Mouse (Mus musculus) ES-E14 (cell line): ENCODE data around the gene Abhd2. TPM values are rescaled to one million over a fixed set of nuclear protein-coding genes. Genes with fewer than 3 reads are reported as not detected.

Experiments used
- DNase-seq: peaks from one replicate; pipeline ENCODE4 v3.0.0-alpha.2; 2013; ENCODE audit warnings: low read depth, low spot score
- H3K27ac ChIP-seq: 2 replicates; pipeline ENCODE4 v1.5.1; 2012; ENCODE audit warnings: low read depth, mild to moderate bottlenecking, low read length, moderate library complexity, mixed read lengths; ENCODE audit not compliant: poor library complexity, insufficient read depth, severe bottlenecking
- H3K36me3 ChIP-seq: 2 replicates; pipeline ENCODE4 v1.6.1; 2012; ENCODE audit warnings: mild to moderate bottlenecking, low read length, moderate library complexity, mixed read lengths; ENCODE audit not compliant: control insufficient read depth, poor library complexity, insufficient read depth, severe bottlenecking
- H3K4me1 ChIP-seq, 2 experiments: fragments of 150-350 bp in 1 of 2; sonication (generic) in 1 of 2; 2 replicates each; pipeline ENCODE4 v1.6.1; 2012; ENCODE audit warnings: low read length in 2 of 2, mild to moderate bottlenecking in 1 of 2, mixed read lengths in 1 of 2; ENCODE audit not compliant: control insufficient read depth in 2 of 2, insufficient read depth in 2 of 2, poor library complexity in 1 of 2
- H3K4me3 ChIP-seq, 2 experiments: fragments of 150-350 bp in 1 of 2; sonication (generic) in 1 of 2; 2 replicates each; pipeline ENCODE4 v1.5.1; 2012; ENCODE audit warnings: low read length in 2 of 2, low read depth in 1 of 2, mild to moderate bottlenecking in 1 of 2, mixed read lengths in 1 of 2; ENCODE audit not compliant: insufficient read depth in 1 of 2, poor library complexity in 1 of 2, severe bottlenecking in 1 of 2
- H3K9ac ChIP-seq: 2 replicates; pipeline ENCODE4 v1.6.1; 2012; ENCODE audit warnings: low read depth, mild to moderate bottlenecking, low read length, mixed read lengths; ENCODE audit not compliant: poor library complexity, insufficient read depth, severe bottlenecking
- H3K9me3 ChIP-seq: fragments of 150-350 bp; sonication (generic); 2 replicates; pipeline ENCODE4 v1.6.1; 2012; ENCODE audit warnings: low read depth, mild to moderate bottlenecking, low read length; ENCODE audit not compliant: control insufficient read depth, insufficient read depth
- CHD2 ChIP-seq: IDR thresholded peaks from 2 replicates; pipeline ENCODE4 v1.6.1; 2014; ENCODE audit warnings: mild to moderate bottlenecking, low read depth, low read length, inconsistent platforms
- HCFC1 ChIP-seq: IDR thresholded peaks from 2 replicates; pipeline ENCODE4 v1.6.1; 2012; ENCODE audit warnings: low read length, inconsistent platforms, borderline replicate concordance; ENCODE audit not compliant: insufficient read depth
- MAFK ChIP-seq: IDR thresholded peaks from 2 replicates; pipeline ENCODE4 v1.6.1; 2014; ENCODE audit warnings: mild to moderate bottlenecking, low read depth, low read length, inconsistent platforms; ENCODE audit not compliant: insufficient read depth
- ZC3H11A ChIP-seq: IDR thresholded peaks from 2 replicates; pipeline ENCODE4 v1.6.1; 2012; ENCODE audit warnings: low read depth, mild to moderate bottlenecking, inconsistent platforms, low read length, borderline replicate concordance
- ZNF384 ChIP-seq: IDR thresholded peaks from 2 replicates; pipeline ENCODE4 v1.6.1; 2012; ENCODE audit warnings: low read depth, low read length, inconsistent platforms
- in situ Hi-C, 2 experiments: fragments of 600-800 bp; cut with MboI; formaldehyde crosslinking; loops; one replicate each; pipeline ENCODE4 v1.15.1; 2025; ENCODE audit warnings: low sequenced_read_pairs in 2 of 2, inconsistent platforms in 1 of 2; ENCODE audit not compliant: unreplicated experiment in 2 of 2
- total RNA-seq: library from RNA; depleted of rRNA; stranded (reverse); fragments of 300-350 nt; gene quantifications from 2 replicates; pipeline ENCODE4 v1.2.3, GENCODE M21; 2012

Gene Abhd2
- total RNA-seq, 1 experiment: 58.9 TPM

GRCm38 (mm10) chr7:79369416-79369815, 96.4 kb downstream of the Abhd2 start:
- Histone ChIP-seq H3K27ac (no peak overlapping the region), H3K36me3 (no peaks in the 10 kb centered on the region), H3K4me3 (no peak overlapping the region), H3K4me1 (peaks cover 0 to 2% of the 10 kb centered on the region in 2 experiments; a peak in 1 of 4 replicates), H3K9ac (no peak overlapping the region), H3K9me3 (no peaks in the 10 kb centered on the region)
- no peak for TF ChIP-seq HCFC1
- TF ChIP-seq ZC3H11A: no peak
- no peak for TF ChIP-seq CHD2
- no peak for TF ChIP-seq ZNF384
- TF ChIP-seq MAFK: no peak
- no peak for DNase-seq
- in situ Hi-C loops: loop anchor here (25.0 kb wide), 2 partner anchors 232 to 432 kb away; partner anchors contain the start of genes Hapln3 (in 2 of the 2) and Mfge8 (in 2 of the 2)

- in situ Hi-C loops: loop anchor here (25.0 kb wide), 2 partner anchors 234 to 434 kb away; partner anchors contain the start of genes Hapln3 (in 2 of the 2) and Mfge8 (in 2 of the 2)
- H3K4me1 ChIP-seq: peaks cover 0 to 7% of the 10 kb centered on the region in 2 experiments; a peak in 1 of 4 replicates
- peak; percentile 85 for DNase-seq
- no peak overlapping the region for H3K4me3 ChIP-seq
- no peaks in the 10 kb centered on the region for H3K9me3 ChIP-seq
- no peak overlapping the region for H3K27ac ChIP-seq
- TF ChIP-seq MAFK (no peak), ZC3H11A (peak; percentile 93), ZNF384 (no peak)
- H3K36me3 ChIP-seq: no peaks in the 10 kb centered on the region
- no peak overlapping the region for H3K9ac ChIP-seq
Observed at GRCm38 (mm10) chr7:79371321-79371879, 98.4 kb downstream of the Abhd2 start.

GRCm38 (mm10) chr7:79374017-79374416, 101.0 kb downstream of the Abhd2 start:
- in situ Hi-C loops: loop anchor here (25.0 kb wide), 2 partner anchors 237 to 437 kb away; partner anchors contain the start of genes Hapln3 (in 2 of the 2) and Mfge8 (in 2 of the 2)
- H3K9ac ChIP-seq: no peak overlapping the region
- no peak for DNase-seq
- H3K4me1 ChIP-seq: peaks cover 0 to 7% of the 10 kb centered on the region in 2 experiments; a peak in 1 of 4 replicates
- H3K9me3 ChIP-seq: no peaks in the 10 kb centered on the region
- no peak overlapping the region for H3K27ac ChIP-seq
- no peak for TF ChIP-seq ZC3H11A
- H3K36me3 ChIP-seq: no peaks in the 10 kb centered on the region
- H3K4me3 ChIP-seq: no peak overlapping the region

- in situ Hi-C loops: no loop called here
- Histone ChIP-seq H3K36me3 (no peaks in the 10 kb centered on the region), H3K9me3 (no peaks in the 10 kb centered on the region), H3K9ac (no peak overlapping the region), H3K4me3 (peak overlapping the region in 1 of 2 experiments; percentile 34; a peak in 1 of 4 replicates), H3K4me1 (peaks cover 0 to 7% of the 10 kb centered on the region in 2 experiments; a peak in 1 of 4 replicates), H3K27ac (no peak overlapping the region)
- DNase-seq: no peak
- TF ChIP-seq ZC3H11A (no peak), ZNF384 (no peak), CHD2 (no peak), MAFK (no peak), HCFC1 (no peak)
Observed at GRCm38 (mm10) chr7:79375594-79375993, 102.6 kb downstream of the Abhd2 start.

- Histone ChIP-seq H3K4me1 (peaks cover 0 to 5% of the 10 kb centered on the region in 2 experiments; a peak in 1 of 4 replicates), H3K9ac (no peak overlapping the region), H3K27ac (no peak overlapping the region), H3K4me3 (no peak overlapping the region), H3K36me3 (no peaks in the 10 kb centered on the region), H3K9me3 (no peaks in the 10 kb centered on the region)
- DNase-seq: no peak
- in situ Hi-C loops: no loop called here
- TF ChIP-seq ZNF384 (no peak), MAFK (no peak), ZC3H11A (no peak), HCFC1 (no peak), CHD2 (no peak)
Observed at GRCm38 (mm10) chr7:79376516-79377275, 103.7 kb downstream of the Abhd2 start.
